Mouse (Mus musculus) embryonic facial prominence, embryonic 12.5 days (tissue): ENCODE data around the gene Ndufa4l2. TPM values are rescaled to one million over a fixed set of nuclear protein-coding genes. Genes with fewer than 3 reads are reported as not detected.
A peak's percentile ranks its signal among the peaks of the same experiment; 100 is the strongest.

Source experiments
- ATAC-seq: fragments of 200-750 bp; cut with Nextera tagmentation; 2 replicates; pipeline ENCODE4 v1.8.0; 2017; ENCODE audit not compliant: insufficient number of reproducible peaks, insufficient read depth, low FRiP score, low TSS enrichment
- H3K27ac ChIP-seq: fragments of 300-500 bp; sonication (generic); 2 replicates; pipeline ENCODE4 v1.5.1; 2016; ENCODE audit warnings: mild to moderate bottlenecking
- H3K27me3 ChIP-seq: fragments of 300-500 bp; sonication (generic); 2 replicates; pipeline ENCODE4 v1.6.1; 2016; ENCODE audit warnings: mild to moderate bottlenecking, moderate library complexity
- H3K36me3 ChIP-seq: fragments of 300-500 bp; sonication (generic); 2 replicates; pipeline ENCODE4 v1.6.1; 2016; ENCODE audit warnings: mild to moderate bottlenecking
- H3K4me1 ChIP-seq: fragments of 300-500 bp; sonication (generic); 2 replicates; pipeline ENCODE4 v1.6.1; 2016
- H3K4me2 ChIP-seq: fragments of 300-500 bp; sonication (generic); replicated peaks from 2 replicates; pipeline ENCODE4 v1.6.1; 2016; ENCODE audit warnings: mild to moderate bottlenecking, moderate library complexity
- H3K4me3 ChIP-seq: fragments of 300-500 bp; sonication (generic); 2 replicates; pipeline ENCODE4 v1.5.1; 2016; ENCODE audit warnings: mild to moderate bottlenecking
- H3K9ac ChIP-seq: fragments of 300-500 bp; sonication (generic); 2 replicates; pipeline ENCODE4 v1.6.1; 2016; ENCODE audit warnings: mild to moderate bottlenecking, moderate library complexity
- H3K9me3 ChIP-seq: fragments of 300-500 bp; sonication (generic); 2 replicates; pipeline ENCODE4 v1.6.1; 2016; ENCODE audit warnings: mild to moderate bottlenecking, moderate library complexity
- WGBS: fragments of 180-500 bp; shearing (Covaris S2); methylation state at CpG from one replicate; pipeline ENCODE4 v1.1.7; 2016; 5-methylcytosine and 5-hydroxymethylcytosine counted together
- polyA plus RNA-seq: library from polyadenylated mRNA; unstranded; fragments of >200 nt; fragmentation: Nextera tagmentation; extraction: Ambion mirVana; gene quantifications from 2 replicates; pipeline ENCODE4 v1.2.1, GENCODE M21; 2016

The Ndufa4l2 gene
- polyA plus RNA-seq, 1 experiment from 2014 or later: 2.9 TPM

DNA sequence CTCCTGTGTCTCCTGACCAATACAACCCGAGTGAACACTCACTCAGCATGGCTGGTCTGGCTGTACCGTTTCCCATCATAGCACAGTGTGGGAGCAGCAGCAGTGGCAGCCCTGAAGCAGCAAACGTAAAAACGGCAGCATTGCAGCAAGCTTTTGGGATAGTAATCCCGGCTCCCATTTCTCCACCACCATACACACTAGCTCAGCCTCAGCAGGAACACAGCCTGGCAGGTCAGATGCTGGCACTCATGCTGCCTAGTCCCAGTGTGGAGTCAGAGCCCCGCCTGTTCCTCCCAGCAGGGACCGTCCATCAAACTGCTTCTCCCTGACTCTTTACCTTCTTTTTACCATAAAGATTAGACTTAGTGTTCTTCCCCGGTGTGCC lies 23.6 kb upstream of the Ndufa4l2 start:
- ATAC-seq: no peak
- Histone ChIP-seq H3K9ac (no peak overlapping the region), H3K27me3 (no peaks in the 10 kb centered on the region), H3K36me3 (peaks cover 59% of the 10 kb centered on the region), H3K4me3 (no peak overlapping the region), H3K9me3 (no peaks in the 10 kb centered on the region), H3K4me2 (no peak overlapping the region), H3K4me1 (0 out of 2 replicates have a peak, but pooled peaks cover 7% of the 10 kb centered on the region), H3K27ac (no peak overlapping the region)
- WGBS: 67% methylated on average over 8 of the region's 8 CpGs

DNA sequence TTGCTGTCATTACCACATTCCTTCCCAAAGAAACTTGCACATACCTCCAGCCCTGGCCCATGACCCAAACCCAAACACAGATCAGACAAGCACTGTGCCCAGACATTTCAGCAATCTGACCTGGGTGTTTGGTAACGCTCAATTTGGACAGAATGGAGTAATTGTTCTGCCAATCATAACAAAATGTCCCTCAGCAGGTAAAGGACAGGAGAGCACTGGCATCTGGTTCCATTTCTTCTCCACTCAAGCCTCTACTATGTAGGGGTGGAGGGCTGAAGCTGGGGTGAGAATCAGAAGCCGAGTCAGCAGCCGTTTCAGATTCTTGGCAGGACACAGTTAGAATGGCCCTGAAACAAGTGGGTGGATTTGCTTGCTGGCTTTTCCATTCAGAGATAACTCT lies 22.6 kb upstream of the Ndufa4l2 start:
- Histone ChIP-seq H3K9ac (no peak overlapping the region), H3K27me3 (no peaks in the 10 kb centered on the region), H3K9me3 (no peaks in the 10 kb centered on the region), H3K27ac (no peak overlapping the region), H3K4me2 (no peak overlapping the region), H3K36me3 (peaks cover 68% of the 10 kb centered on the region), H3K4me3 (no peak overlapping the region), H3K4me1 (0 out of 2 replicates have a peak, but pooled peaks cover 7% of the 10 kb centered on the region)
- no peak for ATAC-seq
- WGBS: 52% methylated on average over 3 of the region's 3 CpGs

DNA sequence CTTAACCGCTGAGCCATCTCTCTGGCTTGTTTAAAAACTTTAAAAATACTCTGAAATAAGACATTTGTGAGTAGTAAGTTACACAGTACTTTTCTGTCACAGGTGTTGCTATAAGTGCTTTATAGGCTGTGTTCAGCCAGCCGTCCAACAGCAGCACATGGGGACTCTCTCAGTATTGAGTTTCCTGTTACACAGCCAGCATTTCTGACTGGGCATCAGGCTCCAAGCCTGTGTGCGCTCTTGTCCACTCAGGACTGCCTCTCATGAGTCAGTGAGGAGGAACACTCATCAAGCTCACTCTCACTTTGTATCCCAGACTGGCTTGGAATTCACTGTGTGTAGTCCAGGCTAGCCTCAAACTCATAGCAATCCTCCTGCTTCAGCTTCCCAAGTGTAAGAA lies 18.6 kb upstream of the Ndufa4l2 start:
- H3K4me2 ChIP-seq: no peak overlapping the region
- H3K4me1 ChIP-seq: no peaks in the 10 kb centered on the region
- no peaks in the 10 kb centered on the region for H3K9me3 ChIP-seq
- no peak overlapping the region for H3K27ac ChIP-seq
- 95% methylated on average over 3 of the region's 3 CpGs for WGBS
- ATAC-seq: no peak
- no peak overlapping the region for H3K9ac ChIP-seq
- no peaks in the 10 kb centered on the region for H3K27me3 ChIP-seq
- H3K4me3 ChIP-seq: no peak overlapping the region
- peaks cover 81% of the 10 kb centered on the region for H3K36me3 ChIP-seq

DNA sequence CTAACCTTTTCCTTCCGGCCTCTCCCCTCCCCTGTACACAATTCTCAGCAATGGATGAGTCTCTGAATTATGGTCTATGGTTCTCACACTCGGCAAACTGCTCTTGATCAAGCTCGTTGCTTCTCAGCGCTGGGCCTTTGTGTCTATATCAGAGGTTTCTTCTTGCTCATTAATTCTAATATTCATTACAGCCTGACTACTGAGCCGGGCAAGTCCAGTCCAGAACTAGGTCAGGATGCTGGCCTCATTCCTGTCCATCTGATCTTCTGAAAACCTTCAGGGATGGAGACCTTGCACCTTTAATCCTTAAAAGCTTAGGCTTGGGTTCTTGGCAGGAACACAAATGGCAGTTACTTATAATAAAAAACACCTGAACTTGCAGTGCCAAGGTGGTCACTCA lies 15.3 kb upstream of the Ndufa4l2 start:
- no peak for ATAC-seq
- Histone ChIP-seq H3K9me3 (no peaks in the 10 kb centered on the region), H3K36me3 (peaks cover 55% of the 10 kb centered on the region), H3K4me1 (no peaks in the 10 kb centered on the region), H3K4me3 (no peak overlapping the region), H3K4me2 (no peak overlapping the region), H3K9ac (no peak overlapping the region), H3K27ac (no peak overlapping the region), H3K27me3 (no peaks in the 10 kb centered on the region)
- 83% methylated on average over 5 of the region's 5 CpGs for WGBS

DNA sequence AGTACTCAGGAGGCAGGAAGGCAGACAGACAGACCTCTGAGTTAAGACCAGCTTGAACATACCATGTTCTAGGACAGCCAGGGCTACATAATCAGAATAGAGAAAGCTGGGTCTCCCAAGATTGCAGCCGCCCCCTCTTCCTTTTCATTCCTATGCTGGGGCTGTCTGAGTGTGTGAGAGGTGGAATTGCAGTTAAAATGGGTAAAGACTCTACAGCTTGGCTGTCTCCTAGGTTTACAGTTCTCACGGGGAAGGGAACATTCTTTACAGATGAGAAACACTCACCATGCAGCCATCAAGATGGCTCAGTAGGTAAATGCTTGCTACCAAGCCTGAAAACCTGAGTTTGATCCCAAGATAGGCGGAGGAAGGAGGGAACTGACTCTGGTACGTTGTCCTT lies 14.7 kb upstream of the Ndufa4l2 start:
- H3K27me3 ChIP-seq: no peaks in the 10 kb centered on the region
- H3K9ac ChIP-seq: no peak overlapping the region
- H3K9me3 ChIP-seq: no peaks in the 10 kb centered on the region
- H3K36me3 ChIP-seq: peaks cover 50% of the 10 kb centered on the region
- ATAC-seq: no peak
- no peak overlapping the region for H3K4me3 ChIP-seq
- no peaks in the 10 kb centered on the region for H3K4me1 ChIP-seq
- no peak overlapping the region for H3K4me2 ChIP-seq
- 84% methylated on average over 4 of the region's 4 CpGs for WGBS
- H3K27ac ChIP-seq: no peak overlapping the region

DNA sequence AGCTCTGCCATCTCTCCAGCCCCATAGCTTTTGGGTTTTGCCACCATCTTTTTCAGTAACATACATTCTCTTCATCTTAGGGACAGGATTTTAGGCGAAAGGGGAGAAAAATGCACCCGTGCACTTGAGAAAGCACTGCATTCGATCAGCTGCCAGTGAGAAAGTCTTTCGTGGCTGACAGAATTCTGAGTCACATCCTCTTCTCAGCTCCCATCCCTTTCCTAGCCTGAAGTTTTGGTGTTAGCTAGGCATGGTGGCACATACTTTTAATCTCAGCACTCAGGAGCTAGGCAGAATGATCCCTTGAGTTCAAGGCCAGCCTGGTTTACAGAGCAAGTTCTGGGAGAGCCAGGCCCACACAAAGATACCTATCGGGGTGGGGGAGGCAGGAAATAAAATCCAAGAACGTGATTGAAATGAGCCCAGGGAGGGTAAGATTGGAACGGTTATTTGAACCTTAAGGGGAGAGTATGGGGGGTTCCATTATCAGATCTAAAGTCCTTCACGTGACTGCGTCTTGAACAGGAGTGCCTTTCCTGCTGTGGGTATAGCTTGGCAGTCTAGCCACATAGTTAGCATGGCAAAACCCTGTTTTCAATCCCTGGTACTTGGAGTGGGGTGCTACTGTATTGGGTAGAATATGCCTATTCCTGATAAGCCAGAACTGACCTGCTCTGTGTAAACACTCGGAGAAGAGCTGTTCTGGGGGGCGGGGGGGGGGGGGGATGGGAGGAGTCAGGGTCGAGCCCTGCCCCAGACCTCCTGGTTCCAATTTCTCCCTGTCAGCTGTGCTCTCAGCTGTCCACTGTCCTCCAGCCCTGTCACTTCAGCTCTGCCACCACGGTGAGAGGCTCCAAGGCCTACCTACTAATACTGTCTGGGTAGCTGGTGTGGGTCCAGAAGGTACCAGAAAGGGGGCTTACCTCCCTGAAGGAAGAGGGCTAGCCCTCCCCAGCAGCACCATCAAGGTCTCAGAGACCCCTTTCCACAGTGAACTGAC lies 13.6 kb upstream of the Ndufa4l2 start, which contains the start of gene Stac3:
TSS of gene Stac3 (plus strand) at position 793 of the 1,000 bp plus-strand sequence.
- Histone ChIP-seq H3K36me3 (peaks cover 39% of the 10 kb centered on the region), H3K27me3 (no peaks in the 10 kb centered on the region), H3K9me3 (no peaks in the 10 kb centered on the region), H3K4me2 (no peak within 1 kb of the TSS), H3K4me1 (no peaks in the 10 kb centered on the region), H3K27ac (no peak within 1 kb of the TSS), H3K9ac (peak within 1 kb of the TSS; percentile 16; the same call in 1 of the 2 replicates), H3K4me3 (no peak within 1 kb of the TSS)
- 63% methylated on average over 12 of the region's 13 CpGs for WGBS
- ATAC-seq: no peak

DNA sequence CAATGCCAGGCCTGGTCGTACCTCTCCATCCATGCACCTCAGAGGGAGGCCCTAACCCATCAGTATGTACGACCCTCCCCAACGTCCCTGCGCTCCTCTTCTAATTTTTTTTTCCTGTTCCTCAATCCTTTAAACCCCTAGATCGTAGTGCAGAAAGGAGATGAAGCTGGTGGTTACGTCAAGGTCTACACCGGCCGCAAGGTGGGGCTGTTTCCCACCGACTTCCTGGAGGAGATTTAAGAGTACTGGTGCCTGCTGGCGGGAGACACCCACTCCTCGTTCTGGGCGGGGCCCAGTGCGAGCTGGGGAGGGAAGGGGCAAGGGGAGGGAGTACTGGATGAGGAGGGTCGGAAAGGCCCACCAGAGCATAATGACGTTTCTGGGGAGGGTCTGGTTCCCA lies 6.5 kb upstream of the Ndufa4l2 start:
- peak overlapping the region; percentile 5; the same call in 1 of the 2 replicates for H3K9ac ChIP-seq
- no peaks in the 10 kb centered on the region for H3K9me3 ChIP-seq
- H3K27me3 ChIP-seq: peaks cover 63% of the 10 kb centered on the region
- H3K36me3 ChIP-seq: no peaks in the 10 kb centered on the region
- H3K4me3 ChIP-seq: no peak overlapping the region
- no peak for ATAC-seq
- peaks cover 49% of the 10 kb centered on the region for H3K4me1 ChIP-seq
- H3K27ac ChIP-seq: no peak overlapping the region
- WGBS: 4% methylated on average over 15 of the region's 15 CpGs
- H3K4me2 ChIP-seq: peak overlapping the region; percentile 68

DNA sequence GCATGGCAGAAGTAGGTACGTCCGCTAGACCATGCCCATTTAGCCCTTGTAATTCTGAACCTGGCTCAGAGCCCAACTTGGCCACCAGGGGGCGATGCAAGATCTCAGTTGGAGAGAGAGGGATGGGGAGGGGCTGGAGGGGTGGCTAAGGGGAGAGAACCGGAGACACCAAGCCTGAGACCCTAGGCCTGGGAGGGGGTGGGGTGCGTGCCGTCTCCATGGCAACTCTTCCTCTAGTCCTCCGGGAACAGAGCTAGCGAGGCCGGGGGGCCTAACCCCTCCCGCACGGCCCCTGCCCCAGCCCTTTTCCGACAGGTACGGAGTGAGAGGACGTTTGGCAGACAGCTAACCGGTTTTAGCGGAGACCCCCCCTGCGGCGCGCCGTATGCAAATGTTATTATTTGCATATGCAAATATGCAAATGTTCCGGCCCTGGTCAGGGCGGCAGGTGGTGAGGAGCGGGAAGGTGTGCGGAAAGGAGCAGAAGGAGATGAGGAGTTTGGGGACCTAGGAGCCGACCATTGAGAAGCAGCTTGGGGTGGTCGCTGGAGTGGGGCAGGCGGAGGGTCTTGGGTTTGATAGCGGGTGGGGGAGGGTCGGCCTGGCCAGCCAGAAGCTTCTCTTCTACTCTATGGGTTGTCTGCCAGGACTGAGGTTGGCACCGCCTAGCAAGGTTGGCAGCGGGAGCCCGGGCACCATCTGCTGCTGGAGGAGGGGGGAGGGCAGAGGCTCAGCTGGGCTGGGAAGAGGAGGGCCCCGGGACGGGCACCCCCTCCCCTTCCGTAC lies 5.5 kb upstream of the Ndufa4l2 start:
- peak overlapping the region; percentile 35 for H3K4me3 ChIP-seq
- H3K9ac ChIP-seq: peak overlapping the region; percentile 16; the same call in 1 of the 2 replicates
- no peaks in the 10 kb centered on the region for H3K9me3 ChIP-seq
- peaks cover 59% of the 10 kb centered on the region for H3K4me1 ChIP-seq
- no peaks in the 10 kb centered on the region for H3K36me3 ChIP-seq
- no peak overlapping the region for H3K27ac ChIP-seq
- H3K4me2 ChIP-seq: peak overlapping the region; percentile 68
- WGBS: under 1% methylated on average over 35 of the region's 35 CpGs
- peak; percentile 8; the same call in 1 of the 2 replicates for ATAC-seq
- H3K27me3 ChIP-seq: peaks cover 73% of the 10 kb centered on the region

DNA sequence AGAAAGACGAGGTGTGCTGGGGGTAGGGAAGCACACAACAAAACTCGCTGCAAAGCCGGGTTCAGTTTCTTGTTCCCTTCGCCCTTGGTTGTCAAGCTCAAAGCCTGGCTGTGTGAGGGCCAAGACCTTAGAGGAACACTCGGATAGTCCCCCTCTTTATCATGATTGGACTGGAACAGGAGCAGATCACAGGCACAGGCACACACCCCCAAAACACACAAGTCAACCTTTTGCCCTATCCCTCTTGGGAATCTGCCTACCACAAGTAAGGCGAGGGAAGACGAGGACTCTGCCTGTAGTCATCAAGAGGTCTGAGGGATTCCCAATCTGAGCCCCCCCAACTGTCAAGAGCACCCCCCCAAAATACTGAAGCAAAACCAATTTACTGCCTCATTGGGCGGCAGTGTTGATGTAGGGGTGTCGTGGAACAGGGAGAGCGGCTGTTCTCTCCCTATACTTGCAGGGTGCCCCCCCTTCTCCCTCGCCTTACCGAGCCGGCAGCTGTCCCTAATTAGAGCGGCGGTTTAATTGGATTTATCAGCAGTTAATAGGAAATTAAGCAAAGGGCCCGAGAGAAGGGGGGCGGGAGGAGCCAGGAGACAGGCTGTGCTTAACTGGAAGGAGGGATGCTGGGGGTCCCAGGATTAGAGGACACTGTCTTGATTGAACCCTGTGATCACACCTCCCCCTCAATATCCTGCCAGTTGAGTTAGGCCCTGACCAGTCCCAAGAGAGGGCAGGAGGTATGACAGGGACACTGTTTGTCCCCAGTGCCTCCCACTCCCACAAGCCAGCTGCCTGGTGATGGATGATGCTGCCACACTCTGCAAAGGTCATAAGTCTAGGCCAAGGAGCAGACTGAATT lies 4.7 kb upstream of the Ndufa4l2 start:
- H3K9me3 ChIP-seq: no peaks in the 10 kb centered on the region
- H3K4me1 ChIP-seq: peaks cover 60% of the 10 kb centered on the region
- no peak overlapping the region for H3K27ac ChIP-seq
- peak overlapping the region; percentile 35 for H3K4me3 ChIP-seq
- 6% methylated on average over 17 of the region's 17 CpGs for WGBS
- no peak for ATAC-seq
- peak overlapping the region; percentile 68 for H3K4me2 ChIP-seq
- no peak overlapping the region for H3K9ac ChIP-seq
- H3K36me3 ChIP-seq: no peaks in the 10 kb centered on the region
- H3K27me3 ChIP-seq: peaks cover 81% of the 10 kb centered on the region

DNA sequence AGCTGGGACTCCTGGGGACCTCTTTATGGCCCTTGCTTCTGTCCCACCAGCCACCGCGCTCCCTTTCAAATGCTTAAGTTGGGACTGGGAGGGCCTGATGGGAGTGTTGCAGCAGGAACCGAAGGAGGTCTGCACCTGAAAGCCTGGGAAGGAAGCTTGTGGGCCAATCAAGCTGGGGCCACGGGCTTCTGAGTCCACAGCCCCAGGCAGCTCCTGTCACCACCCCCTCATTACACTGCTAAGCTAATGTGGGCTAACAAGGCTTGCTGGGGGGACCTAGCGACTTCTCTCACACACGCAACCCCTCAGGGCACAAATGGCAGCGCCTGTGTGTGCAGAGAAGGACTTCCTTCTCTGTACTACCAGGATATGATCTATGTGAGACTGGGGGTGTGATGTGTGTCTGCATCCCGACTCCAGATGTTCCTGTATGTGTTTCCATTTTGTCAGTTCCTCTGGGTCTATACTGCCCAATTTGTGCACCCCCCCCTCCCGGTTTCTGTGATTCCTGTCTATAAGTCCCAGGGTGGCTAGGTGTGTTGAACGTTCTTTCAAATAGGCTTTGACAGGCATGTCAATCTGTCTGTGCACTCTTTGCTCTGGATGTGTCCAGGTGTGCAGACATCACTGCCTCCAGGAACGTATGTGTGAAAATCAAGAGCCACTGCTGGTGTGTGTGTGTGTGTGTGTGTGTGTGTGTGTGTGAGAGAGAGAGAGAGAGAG lies 3.7 kb upstream of the Ndufa4l2 start:
- Histone ChIP-seq H3K9me3 (no peaks in the 10 kb centered on the region), H3K4me2 (peak overlapping the region; percentile 89), H3K4me3 (peak overlapping the region; percentile 46), H3K4me1 (peaks cover 65% of the 10 kb centered on the region), H3K36me3 (no peaks in the 10 kb centered on the region), H3K9ac (no peak overlapping the region; the same call in 1 of the 2 replicates), H3K27ac (no peak overlapping the region), H3K27me3 (peaks cover 91% of the 10 kb centered on the region)
- no peak for ATAC-seq
- 5% methylated on average over 11 of the region's 11 CpGs for WGBS
